Mouse (Mus musculus) thymus, postnatal 36 days (tissue): ENCODE data around the gene Lpcat1.
A peak's percentile ranks its signal among the peaks of the same experiment; 100 is the strongest.

Experiments used
- DNase-seq, 2 experiments: peaks; one replicate each; pipeline ENCODE4 v3.0.0; 2022; ENCODE audit warnings: mixed read lengths in 2 of 2

Lpcat1 gene

DNA sequence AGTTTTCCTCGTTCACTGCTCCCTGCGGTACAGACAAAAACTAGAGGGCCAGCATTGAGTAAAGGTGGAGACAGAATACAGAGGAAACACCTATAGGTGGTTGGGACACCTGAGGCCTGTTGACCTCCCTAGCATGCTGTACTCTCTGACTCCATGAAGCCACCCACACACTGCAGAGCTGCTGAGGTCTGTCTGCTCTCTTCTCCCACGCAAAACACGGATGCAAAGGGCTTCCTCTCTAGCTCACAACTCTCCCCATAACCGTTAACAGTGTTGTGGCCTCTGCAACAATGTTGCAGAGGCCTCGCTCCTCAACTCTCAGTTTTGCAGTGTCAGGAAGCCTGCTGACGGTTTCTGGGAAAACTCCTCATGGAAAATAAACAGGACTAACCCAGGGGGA is 15.5 kb downstream of the Lpcat1 start:
- no peak for DNase-seq

DNA sequence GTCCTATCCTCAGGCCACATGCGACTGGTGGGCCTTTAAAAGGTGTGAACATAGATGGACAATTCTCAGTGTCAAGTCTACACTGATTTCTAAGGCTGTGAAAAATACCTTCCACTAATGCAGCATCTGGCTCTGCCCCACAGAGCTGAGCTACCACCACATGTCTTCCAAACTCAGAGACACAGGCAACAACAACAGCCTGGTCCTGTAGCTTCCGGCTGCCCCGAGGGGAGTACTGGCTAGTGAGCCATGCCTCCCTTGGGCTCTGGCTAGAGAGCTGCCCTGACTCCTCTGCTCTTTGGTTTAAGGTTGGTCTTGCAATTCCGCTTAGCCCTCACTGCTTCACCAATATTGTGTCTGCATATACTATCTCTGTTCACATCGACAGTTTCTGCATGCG is 16.3 kb downstream of the Lpcat1 start:
- no peak for DNase-seq

GRCm38 (mm10) chr13:73484171-73484570 is 17.2 kb downstream of the Lpcat1 start:
- DNase-seq, result no peak

- no peak for DNase-seq
Observed at GRCm38 (mm10) chr13:73488105-73488504, 21.1 kb downstream of the Lpcat1 start.

DNA sequence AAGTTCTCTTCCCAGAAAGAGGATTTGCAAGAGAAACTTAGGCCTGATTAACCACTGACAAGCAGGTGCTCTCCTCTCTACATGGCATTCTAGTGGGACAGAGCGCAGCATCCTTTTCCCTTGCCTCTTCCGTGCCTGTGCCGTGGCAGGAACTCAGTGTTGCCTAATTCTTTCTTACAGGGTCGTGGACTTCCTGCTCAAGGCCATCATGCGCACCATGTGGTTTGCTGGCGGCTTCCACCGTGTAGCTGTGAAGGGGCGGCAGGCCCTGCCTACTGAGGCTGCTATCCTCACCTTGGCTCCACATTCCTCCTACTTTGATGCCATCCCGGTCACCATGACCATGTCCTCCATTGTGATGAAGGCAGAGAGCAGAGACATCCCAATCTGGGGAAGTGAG is 21.7 kb downstream of the Lpcat1 start:
- no peak for DNase-seq

GRCm38 (mm10) chr13:73489986-73490385 is 23.0 kb downstream of the Lpcat1 start:
- no peak for DNase-seq

GRCm38 (mm10) chr13:73490564-73491170 is 23.7 kb downstream of the Lpcat1 start:
- no peak for DNase-seq

- no peak for DNase-seq
Observed at GRCm38 (mm10) chr13:73493183-73493582, 26.2 kb downstream of the Lpcat1 start.

- DNase-seq, result no peak
Observed at GRCm38 (mm10) chr13:73494528-73494927, 27.5 kb downstream of the Lpcat1 start.

GRCm38 (mm10) chr13:73496137-73496536 is 29.1 kb downstream of the Lpcat1 start:
- DNase-seq, result no peak

GRCm38 (mm10) chr13:73499893-73500604 is 33.1 kb downstream of the Lpcat1 start:
- no peak for DNase-seq

GRCm38 (mm10) chr13:73502719-73503118 is 35.7 kb downstream of the Lpcat1 start:
- no peak for DNase-seq

DNA sequence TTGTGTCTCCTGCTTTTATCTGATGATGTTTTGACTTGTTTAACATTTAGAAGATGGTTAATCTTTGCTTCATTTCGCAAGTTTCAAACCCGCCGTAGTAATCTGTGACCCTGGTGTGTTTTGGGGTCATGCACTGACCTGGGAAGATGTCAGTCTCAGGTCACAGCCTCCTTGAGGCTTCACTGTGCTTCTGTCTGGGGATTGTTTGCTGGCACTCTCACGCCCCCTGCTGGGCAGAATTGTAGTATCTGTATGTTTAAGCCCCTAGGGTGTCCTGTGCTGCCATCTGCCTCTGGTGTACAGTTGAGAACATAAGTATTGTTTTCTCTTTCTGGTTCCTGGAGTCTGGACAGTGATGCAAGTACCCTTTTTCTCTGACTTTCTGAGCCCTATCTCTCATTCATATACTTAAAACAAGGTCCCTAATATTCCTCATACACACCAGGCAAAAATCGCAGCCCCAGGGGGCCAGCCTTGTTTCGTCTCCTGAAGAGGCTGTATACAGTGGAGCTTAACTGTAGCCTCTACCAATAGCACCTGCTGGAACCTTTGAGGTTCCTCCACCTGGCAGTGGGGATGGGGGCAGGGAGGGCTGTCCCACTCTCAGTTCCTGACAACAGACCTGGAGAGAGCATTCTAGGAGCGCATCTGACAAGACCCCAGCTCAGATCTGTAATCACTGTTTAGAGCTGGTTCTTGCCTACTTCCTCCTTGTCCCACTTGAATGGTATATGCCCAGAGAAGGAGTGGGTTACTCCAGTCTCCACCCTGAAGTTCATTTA is 38.9 kb downstream of the Lpcat1 start:
- DNase-seq, result peak; percentile 70 to 79

- DNase-seq, result no peak
Observed at GRCm38 (mm10) chr13:73508817-73509550, 42.0 kb downstream of the Lpcat1 start.

GRCm38 (mm10) chr13:73509869-73510268 is 42.9 kb downstream of the Lpcat1 start:
- no peak for DNase-seq

DNA sequence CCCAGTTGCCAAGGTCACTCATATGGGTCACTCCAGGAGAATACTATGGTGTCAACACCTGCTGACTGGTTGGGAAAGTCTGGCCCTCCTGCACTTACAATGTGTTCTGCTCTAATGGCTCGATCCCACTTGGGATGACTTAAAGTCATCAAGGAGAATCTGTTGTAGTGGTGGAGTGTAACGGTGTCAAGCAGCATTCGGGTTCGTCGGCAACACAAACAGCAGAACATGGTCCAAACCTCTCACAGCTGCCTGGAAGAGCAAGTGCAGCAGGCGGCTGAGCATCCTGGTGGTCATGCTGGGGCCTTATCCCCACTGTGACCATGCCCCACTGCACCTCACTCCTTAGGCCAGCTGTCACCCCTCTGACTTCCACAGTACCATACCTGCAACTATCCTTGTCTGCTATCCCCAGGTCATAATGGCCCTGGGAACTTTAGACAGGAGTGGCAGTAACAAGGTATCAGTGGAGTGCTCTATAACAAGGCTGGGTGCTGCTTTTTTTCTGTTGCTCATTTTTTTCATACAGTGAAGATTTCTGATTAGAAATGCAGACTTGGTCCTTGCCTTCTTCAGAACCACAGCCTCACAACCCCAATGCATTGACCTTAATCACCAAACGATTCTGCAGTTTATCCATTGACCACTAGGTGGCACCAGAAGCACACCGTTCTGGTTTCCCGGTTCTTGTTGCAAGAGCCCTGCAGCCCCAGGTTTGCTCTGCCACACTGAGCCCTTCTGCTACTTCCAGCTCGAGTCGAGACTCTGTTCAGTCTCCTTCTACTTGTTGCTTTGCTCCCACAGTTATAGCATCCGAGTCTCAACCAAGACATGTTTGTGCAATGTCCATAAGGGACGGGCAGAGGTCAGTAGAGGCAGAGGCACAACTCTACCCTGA is 46.0 kb downstream of the Lpcat1 start:
- peak; percentile 56 to 67 for DNase-seq

GRCm38 (mm10) chr13:73516886-73517285 is 49.9 kb downstream of the Lpcat1 start:
- no peak for DNase-seq

DNA sequence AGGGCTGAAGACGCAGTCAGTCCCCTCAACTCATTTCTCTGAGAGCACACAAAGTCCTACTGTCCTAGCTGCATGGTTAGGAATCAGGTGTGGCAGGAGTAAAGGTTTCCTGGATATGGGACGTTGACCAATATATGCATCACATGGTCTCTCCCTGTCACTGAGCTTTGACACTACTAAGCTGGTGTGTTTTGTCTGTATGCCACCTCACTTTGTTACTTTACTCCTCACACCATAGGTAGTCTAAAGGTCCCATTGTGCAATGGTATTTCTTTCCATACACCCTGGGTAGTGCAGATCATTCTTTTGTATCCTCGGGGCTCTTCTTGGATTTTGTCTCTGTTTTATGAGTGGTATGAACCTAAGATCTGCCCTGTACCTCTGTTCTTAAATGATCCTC is 66.7 kb downstream of the Lpcat1 start:
- no peak for DNase-seq

- no peak for DNase-seq
Observed at GRCm38 (mm10) chr13:73535287-73535686, 68.3 kb downstream of the Lpcat1 start.

GRCm38 (mm10) chr13:73536403-73536821 is 69.4 kb downstream of the Lpcat1 start, which contains the start of gene Slc6a3:
TSS of gene Slc6a3 (plus strand) at chr13:73536747.
- peak; percentile 20 to 38 for DNase-seq

DNA sequence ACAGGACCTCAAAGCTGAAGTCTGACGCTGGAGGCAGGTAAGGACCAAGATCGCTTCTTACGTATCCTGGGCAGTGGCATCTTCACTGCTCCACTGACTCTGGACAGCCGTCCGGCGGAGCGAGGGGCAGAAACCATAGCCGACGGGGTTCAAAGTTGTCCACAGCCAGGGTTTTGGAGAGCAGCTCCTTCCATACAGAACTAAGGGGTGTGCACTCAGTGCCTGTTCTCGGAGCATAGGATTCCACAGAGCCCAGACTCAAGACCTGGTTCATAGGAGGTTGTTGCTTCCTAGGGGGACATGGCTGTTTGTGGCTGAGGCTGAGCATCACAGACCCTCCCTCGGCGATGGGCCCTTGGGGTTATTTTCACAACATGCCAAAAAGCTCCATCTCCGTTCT is 69.8 kb downstream of the Lpcat1 start:
- no peak for DNase-seq

- DNase-seq, result no peak
Observed at GRCm38 (mm10) chr13:73564201-73564600, 97.2 kb downstream of the Lpcat1 start.
